23 mouse cellular contexts compared by ENCODE assay signal in the genomic region with DNA sequence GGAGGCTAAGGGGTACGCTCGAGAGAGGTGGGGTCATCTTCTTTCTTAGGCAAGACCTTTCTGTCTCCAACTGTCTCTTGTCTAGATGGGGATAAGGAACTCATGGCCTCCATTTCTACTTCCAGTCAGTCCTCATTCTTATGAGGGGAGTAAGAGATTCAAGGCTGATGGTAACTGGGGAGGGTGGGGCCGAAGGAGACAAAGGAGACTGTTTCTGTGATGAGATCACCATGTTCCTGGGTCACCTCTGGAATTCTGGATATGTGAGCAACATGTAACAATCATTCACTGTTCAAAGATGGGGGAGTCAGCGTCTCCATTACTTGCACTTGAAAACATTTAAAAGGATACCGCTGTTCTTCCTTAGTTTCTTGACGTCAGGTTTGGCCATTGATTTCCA.
A peak's percentile ranks its signal among the peaks of the same experiment; 100 is the strongest.
DNase-seq lines count a peak whose midpoint lies in the region; ATAC-seq and TF ChIP-seq lines count a peak whose summit lies in the region.
"Had no signal": no experiment of that assay in that cellular context is flagged by ENCODE, and none has a peak within 500 bp of the region (broad histone marks: within the 10 kb centered on the region; RNA-seq: fewer than 3 reads in every experiment).

No protein-coding gene starts in this region.

- DNase-seq in testis, postnatal 14 days (ENCODE audit: low spot score): no peak
- DNase-seq in NIH3T3 (ENCODE audit: low read depth) (peak; percentile 50), ZHBTc4 (ENCODE audit: low read depth, low spot score) (peak; percentile 15)
- DNase-seq in midbrain, embryonic 14.5 days: no peak
- no peak for DNase-seq in layer of hippocampus, adult 9-10 months (ENCODE audit: low spot score)
- DNase-seq: adrenal gland, adult 2 months; adrenal gland, postnatal 10 days; adrenal gland, postnatal 25 days; cerebellum, adult 11-12 months; cerebellum, adult 2 months; cerebellum, adult 9-10 months; cerebellum, postnatal 10 days; cerebellum, postnatal 25 days had no signal

- H3K9ac ChIP-seq in kidney, embryonic 15.5 days: no peak overlapping the region
- no peak overlapping the region for H3K9ac ChIP-seq in midbrain, embryonic 14.5 days (replicated peaks; ENCODE audit: low read length)
- H3K9ac ChIP-seq: embryonic facial prominence, embryonic 12.5 days; forebrain, embryonic 12.5 days had no signal

- H3K36me3 ChIP-seq in testis, adult 2 months (ENCODE audit: control insufficient read depth, insufficient read depth, low read length): no peaks in the 10 kb centered on the region
- no peaks in the 10 kb centered on the region for H3K36me3 ChIP-seq in myocyte (ENCODE audit: control insufficient read depth, insufficient read depth)
- no peaks in the 10 kb centered on the region for H3K36me3 ChIP-seq in kidney, embryonic 15.5 days
- no peaks in the 10 kb centered on the region for H3K36me3 ChIP-seq in midbrain, embryonic 14.5 days (ENCODE audit: control insufficient read depth, insufficient read depth, low read length)
- H3K36me3 ChIP-seq: embryonic facial prominence, embryonic 10.5 days; embryonic facial prominence, embryonic 12.5 days; forebrain, embryonic 10.5 days; forebrain, embryonic 12.5 days had no signal

- H3ac ChIP-seq in myocyte (ENCODE audit: control insufficient read depth, insufficient read length): no peak overlapping the region

- H3K27me3 ChIP-seq in testis, adult 2 months (ENCODE audit: control insufficient read depth, insufficient read depth, low read length): no peaks in the 10 kb centered on the region
- no peaks in the 10 kb centered on the region for H3K27me3 ChIP-seq in myocyte (ENCODE audit: control insufficient read depth, insufficient read depth, insufficient read length)
- no peaks in the 10 kb centered on the region for H3K27me3 ChIP-seq in kidney, embryonic 15.5 days
- no peaks in the 10 kb centered on the region for H3K27me3 ChIP-seq in midbrain, embryonic 14.5 days (ENCODE audit: control insufficient read depth, insufficient read depth, low read length)
- H3K27me3 ChIP-seq: embryonic facial prominence, embryonic 12.5 days; forebrain, embryonic 12.5 days had no signal

- H3K9me3 ChIP-seq in kidney, embryonic 15.5 days (replicated peaks): no peaks in the 10 kb centered on the region
- H3K9me3 ChIP-seq in midbrain, embryonic 14.5 days (ENCODE audit: control insufficient read depth, low read length): no peaks in the 10 kb centered on the region
- H3K9me3 ChIP-seq: embryonic facial prominence, embryonic 10.5 days; embryonic facial prominence, embryonic 12.5 days; forebrain, embryonic 12.5 days had no signal

- no peak for TF ChIP-seq POLR2A in testis, adult 2 months (IDR thresholded peaks at IDR 0.05; ENCODE audit: control insufficient read depth, low read depth, low read length)
- TF ChIP-seq POLR2A in myocyte (IDR thresholded peaks at IDR 0.05; ENCODE audit: insufficient read length, low read depth): no peak

- H3K79me2 ChIP-seq in myocyte (ENCODE audit: control insufficient read depth, insufficient read depth): peaks cover 10% of the 10 kb centered on the region

- ATAC-seq in kidney, embryonic 15.5 days (replicated peaks; ENCODE audit: low FRiP score): no peak
- ATAC-seq in midbrain, embryonic 14.5 days (ENCODE audit: low FRiP score, low TSS enrichment): no peak
- ATAC-seq: forebrain, embryonic 14.5 days; forebrain, embryonic 16.5 days had no signal

- H3K4me3 ChIP-seq in testis, adult 2 months (ENCODE audit: control insufficient read depth, low read depth, low read length): peak overlapping the region; percentile 49
- no peak overlapping the region for H3K4me3 ChIP-seq in myocyte
- no peak overlapping the region for H3K4me3 ChIP-seq in kidney, embryonic 15.5 days (replicated peaks)
- H3K4me3 ChIP-seq in midbrain, embryonic 14.5 days (replicated peaks; ENCODE audit: low read depth, low read length): no peak overlapping the region
- H3K4me3 ChIP-seq: embryonic facial prominence, embryonic 10.5 days; embryonic facial prominence, embryonic 12.5 days; erythroblast, embryonic 14.5 days; forebrain, embryonic 10.5 days; forebrain, embryonic 12.5 days had no signal

- peak overlapping the region; percentile 26 for H3K4me2 ChIP-seq in myocyte (ENCODE audit: low read depth)
- no peak overlapping the region for H3K4me2 ChIP-seq in kidney, embryonic 15.5 days
- no peak overlapping the region for H3K4me2 ChIP-seq in midbrain, embryonic 14.5 days (ENCODE audit: low read length)
- H3K4me2 ChIP-seq: embryonic facial prominence, embryonic 12.5 days; forebrain, embryonic 12.5 days had no signal

- no peak overlapping the region for H3K27ac ChIP-seq in testis, adult 2 months (ENCODE audit: control insufficient read depth, insufficient read depth, low read depth, low read length)
- no peak overlapping the region for H3K27ac ChIP-seq in kidney, embryonic 15.5 days
- H3K27ac ChIP-seq in midbrain, embryonic 14.5 days (replicated peaks; ENCODE audit: low read depth, low read length): no peak overlapping the region
- H3K27ac ChIP-seq: embryonic facial prominence, embryonic 10.5 days; embryonic facial prominence, embryonic 12.5 days; forebrain, embryonic 10.5 days; forebrain, embryonic 12.5 days had no signal

- 86% methylated on average over 6 of the region's 6 CpGs for WGBS in kidney, embryonic 15.5 days
- 93% methylated on average over 6 of the region's 6 CpGs for WGBS in midbrain, embryonic 14.5 days

- H3K4me1 ChIP-seq in testis, adult 2 months (ENCODE audit: control insufficient read depth, insufficient read depth, low read length): no peaks in the 10 kb centered on the region
- H3K4me1 ChIP-seq in kidney, embryonic 15.5 days: peaks cover 7% of the 10 kb centered on the region
- H3K4me1 ChIP-seq in midbrain, embryonic 14.5 days (ENCODE audit: control insufficient read depth, insufficient read depth, low read length): no peaks in the 10 kb centered on the region
- H3K4me1 ChIP-seq: forebrain, embryonic 12.5 days had no signal

- TF ChIP-seq CTCF in testis, adult 2 months (IDR thresholded peaks at IDR 0.05; ENCODE audit: control insufficient read depth, insufficient read depth, insufficient replicate concordance, low read depth, low read length): no peak

TF ChIP-seq in myocyte, 11 proteins besides CTCF, POLR2A, EP300 and RAD21:
- no peak for TF ChIP-seq MYOG (IDR thresholded peaks at IDR 0.05; ENCODE audit: control insufficient read depth in 1 of 3, insufficient read depth in 1 of 3, insufficient read length in 2 of 3, low read depth in 2 of 3)
- TF ChIP-seq POLR2AphosphoS2 (IDR thresholded peaks at IDR 0.05; ENCODE audit: insufficient read length, low read depth): no peak
- TF ChIP-seq USF1 (IDR thresholded peaks at IDR 0.05; ENCODE audit: low read depth): no peak
- TF ChIP-seq E2F4 (IDR thresholded peaks at IDR 0.05; ENCODE audit: insufficient read depth): no peak
- TF ChIP-seq CEBPB (IDR thresholded peaks at IDR 0.05; ENCODE audit: insufficient read depth, poor library complexity, severe bottlenecking): no peak
- no peak for TF ChIP-seq TCF12 (IDR thresholded peaks at IDR 0.05; ENCODE audit: insufficient read depth, poor library complexity, severe bottlenecking)
- no peak for TF ChIP-seq TCF3 (IDR thresholded peaks at IDR 0.05; ENCODE audit: insufficient read length, low read depth)
- no peak for TF ChIP-seq SRF (IDR thresholded peaks at IDR 0.05; ENCODE audit: control insufficient read depth, insufficient read length, low read depth)
- no peak for TF ChIP-seq MAX (IDR thresholded peaks at IDR 0.05; ENCODE audit: low read depth)
- TF ChIP-seq MYOD1 (IDR thresholded peaks at IDR 0.05; ENCODE audit: control insufficient read depth in 1 of 3, insufficient read length in 2 of 3, low read depth in 2 of 3): no peak
- TF ChIP-seq REST (IDR thresholded peaks at IDR 0.05; ENCODE audit: insufficient read depth, insufficient read length): no peak

Comparison
In these comparisons a context has a peak if more than half of its experiments do, and no peak if none do; other contexts are left out.
1. DNase-seq: peak in NIH3T3 (single experiment) and ZHBTc4 (single experiment); none in testis, postnatal 14 days (single experiment), midbrain, embryonic 14.5 days (single experiment) and layer of hippocampus, adult 9-10 months (single experiment).